Mouse (Mus musculus): Measurements from ENCODE around the gene Plekha1.

DNA sequence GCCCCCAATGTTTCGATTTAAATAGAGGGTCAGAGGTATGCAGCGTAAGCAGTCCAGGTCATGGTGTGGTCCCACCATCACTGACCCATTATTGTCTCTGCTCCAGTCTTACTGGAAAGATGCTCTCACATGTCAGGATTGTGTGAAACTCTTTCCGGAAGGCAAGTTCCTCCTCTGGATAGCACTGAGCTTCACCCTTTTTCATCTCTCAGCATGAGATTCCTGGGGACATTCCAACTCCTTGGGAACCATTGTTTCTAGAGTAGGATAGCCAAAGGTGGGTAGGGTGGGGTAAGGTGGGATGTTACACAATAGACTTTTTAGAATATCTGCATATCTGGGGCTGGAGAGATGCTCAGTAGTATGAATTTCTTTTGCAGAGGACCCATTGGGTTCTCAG is 80.2 kb downstream of the Plekha1 start:
- TF ChIP-seq USF1 (IDR thresholded peaks at IDR 0.05; ENCODE audit: low read depth): no peak
- TF ChIP-seq POLR2AphosphoS2 (IDR thresholded peaks at IDR 0.05; ENCODE audit: insufficient read length, low read depth): no peak
- TF ChIP-seq MAX (IDR thresholded peaks at IDR 0.05; ENCODE audit: low read depth): no peak
- no peak for TF ChIP-seq POLR2A (IDR thresholded peaks at IDR 0.05; ENCODE audit: insufficient read length, low read depth)
- no peak for TF ChIP-seq MYOG (IDR thresholded peaks at IDR 0.05; ENCODE audit: control insufficient read depth in 1 of 3, insufficient read depth in 1 of 3, insufficient read length in 2 of 3, low read depth in 2 of 3)
- no peak for TF ChIP-seq MYOD1 (IDR thresholded peaks at IDR 0.05; ENCODE audit: control insufficient read depth in 1 of 3, insufficient read length in 2 of 3, low read depth in 2 of 3)
- no peak for TF ChIP-seq SRF (IDR thresholded peaks at IDR 0.05; ENCODE audit: control insufficient read depth, insufficient read length, low read depth)
- TF ChIP-seq E2F4 (IDR thresholded peaks at IDR 0.05; ENCODE audit: insufficient read depth): no peak
- no peak for TF ChIP-seq TCF3 (IDR thresholded peaks at IDR 0.05; ENCODE audit: insufficient read length, low read depth)
- TF ChIP-seq REST (IDR thresholded peaks at IDR 0.05; ENCODE audit: insufficient read depth, insufficient read length): no peak
